Mouse (Mus musculus) hematopoietic stem cell, adult 5-6 weeks (primary cell): ENCODE data around the gene Nfasc. TPM values are rescaled to one million over a fixed set of nuclear protein-coding genes. Genes with fewer than 3 reads are reported as not detected.

Experiments used
- ATAC-seq, 2 experiments: fragments of 125-278 bp in 1 of 2; replicated peaks in 1 of 2; 2 replicates each; pipeline ENCODE4 v1.8.0; 2016 to 2017; ENCODE audit warnings: inconsistent platforms in 2 of 2, mild to moderate bottlenecking in 2 of 2, moderate number of reproducible peaks in 2 of 2, low read depth in 1 of 2, moderate TSS enrichment in 1 of 2; ENCODE audit not compliant: low FRiP score in 2 of 2, poor library complexity in 2 of 2, severe bottlenecking in 2 of 2, insufficient read depth in 1 of 2, low TSS enrichment in 1 of 2
- total RNA-seq: library from RNA; stranded (forward); fragments of 172-1452, 232-1000 nt; gene quantifications from 2 replicates; pipeline ENCODE4 v1.2.3, GENCODE M21; 2017

Nfasc gene
- total RNA-seq, 1 experiment from 2014 or later: not detected

DNA sequence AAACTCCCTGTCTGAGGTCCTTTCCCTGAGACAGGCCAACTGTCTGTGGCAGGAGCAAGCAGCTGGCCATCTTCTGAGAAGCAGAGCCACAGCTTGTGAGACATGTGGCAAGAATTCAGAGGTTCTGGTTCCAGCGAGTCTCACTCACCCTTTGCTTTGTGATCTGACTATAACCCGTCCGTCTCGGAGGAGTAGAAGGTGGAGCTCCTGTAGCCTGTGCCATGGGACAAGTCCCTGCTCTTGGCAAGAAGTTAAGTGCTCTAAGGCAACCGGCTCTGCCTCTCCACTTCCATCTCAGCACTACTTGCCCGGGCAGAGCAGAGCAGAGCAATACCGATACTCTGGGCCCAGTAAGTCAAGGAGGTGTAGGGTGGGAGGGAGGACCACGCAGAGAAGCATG, 170.7 kb downstream of the Nfasc start:
- no peak for ATAC-seq

DNA sequence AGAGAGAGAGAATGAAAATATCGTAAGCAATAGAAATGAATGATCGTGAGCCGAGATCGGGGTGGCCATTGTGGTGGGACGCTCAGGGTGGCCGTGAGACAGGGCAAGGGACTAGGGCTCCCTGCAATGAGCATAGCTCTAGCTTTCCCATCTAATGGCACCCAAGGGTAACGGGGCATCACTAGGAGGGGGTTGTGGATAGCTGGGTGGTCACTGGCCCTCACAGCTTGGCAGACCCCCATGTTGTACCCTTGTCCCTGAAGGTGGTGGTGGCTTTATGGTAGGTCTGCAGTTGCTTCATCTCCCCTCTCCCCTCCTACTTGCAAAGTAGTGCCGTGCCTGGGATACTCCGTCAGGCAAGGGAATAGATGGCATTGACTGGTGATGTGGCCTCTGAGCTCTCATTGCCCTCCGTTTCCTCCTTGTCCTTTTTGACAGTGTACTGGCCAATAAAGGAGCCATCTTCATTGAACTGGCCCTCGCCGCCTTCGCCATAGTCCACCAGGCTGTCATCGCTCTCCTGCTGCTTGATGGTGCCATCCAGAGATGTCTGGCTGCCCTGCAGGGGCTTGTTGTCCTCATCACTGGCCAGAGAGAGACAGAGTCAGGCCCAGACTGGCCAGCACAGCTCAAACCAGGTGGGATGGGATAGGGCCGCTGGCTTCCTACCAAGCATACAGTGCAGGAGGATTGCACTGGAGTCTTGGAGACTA, 171.4 kb downstream of the Nfasc start:
- ATAC-seq: no peak

DNA sequence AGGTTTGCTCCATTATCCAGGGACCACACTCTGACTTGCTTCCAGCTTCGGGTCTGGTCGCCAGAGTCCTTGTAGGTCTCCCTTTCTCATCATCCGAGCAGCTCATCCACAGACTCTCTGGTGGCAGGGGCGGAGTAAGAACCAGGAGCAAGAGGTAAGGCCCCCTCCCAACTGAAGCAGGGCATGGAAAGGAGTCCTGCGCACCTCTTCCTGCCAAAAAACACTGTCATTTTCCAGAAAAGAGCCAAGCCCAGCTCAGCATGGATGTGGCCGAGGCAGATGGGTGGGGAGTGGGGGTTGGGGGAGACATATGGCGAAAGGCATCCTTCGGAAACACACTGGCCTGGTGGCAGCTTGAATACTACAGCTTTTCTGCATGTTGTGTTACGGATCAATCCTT, 172.1 kb downstream of the Nfasc start:
- no peak for ATAC-seq

DNA sequence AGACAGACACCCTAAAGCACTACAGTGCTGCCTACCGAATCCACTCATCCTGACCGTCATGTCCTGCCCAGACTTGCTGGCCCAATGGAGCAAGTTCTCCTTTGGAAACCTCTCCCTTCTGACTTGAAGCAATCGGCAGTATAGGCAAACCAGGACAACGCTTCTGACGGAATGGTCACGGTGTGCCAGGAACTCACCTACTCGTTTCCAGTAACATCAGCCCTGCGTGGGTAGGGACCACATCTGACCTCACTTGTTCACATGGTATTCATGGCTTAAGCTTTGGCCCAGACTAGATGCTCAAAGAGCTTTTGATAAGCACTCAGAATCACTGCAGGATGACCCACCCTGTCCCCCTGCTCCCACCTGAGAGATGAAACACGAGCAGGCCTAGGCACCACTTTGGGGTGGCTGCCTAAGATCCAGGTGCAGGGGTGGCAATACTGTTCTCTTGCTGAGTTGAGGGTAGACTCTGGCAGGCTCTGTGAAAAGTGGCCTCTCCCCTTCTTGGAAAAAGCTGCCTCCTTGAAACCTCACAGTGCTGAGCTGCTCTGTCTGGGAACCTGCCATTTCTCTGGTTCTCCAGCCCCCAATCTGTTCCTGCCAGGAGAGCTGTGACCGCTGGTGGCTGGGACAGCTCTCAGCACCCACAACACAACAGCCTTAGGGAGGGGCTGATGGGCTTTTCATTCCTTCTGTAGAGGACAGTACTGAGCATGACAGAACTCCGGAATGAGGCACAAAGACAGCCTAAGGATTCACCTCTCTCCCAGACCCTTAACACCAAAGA, 174.1 kb downstream of the Nfasc start:
- ATAC-seq: no peak

DNA sequence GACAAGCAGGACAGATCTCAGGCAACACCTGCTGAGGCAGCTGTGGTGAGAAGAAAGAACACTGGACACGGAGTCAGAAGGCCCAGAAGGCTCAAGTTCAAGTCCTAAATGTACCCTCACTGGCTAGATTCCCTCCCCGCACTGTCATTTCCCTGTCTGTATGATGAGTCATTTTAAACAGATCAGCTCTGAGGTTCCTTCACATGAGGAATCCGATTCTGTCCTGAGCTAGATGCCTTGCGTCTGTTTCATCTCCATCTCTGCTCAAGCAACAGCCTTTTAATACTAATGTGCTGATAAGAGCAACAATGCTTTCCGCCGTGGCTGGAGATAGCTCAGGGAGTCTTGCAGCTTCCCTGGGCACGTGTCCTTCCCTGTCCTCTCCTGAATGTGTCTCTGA, 175.8 kb downstream of the Nfasc start:
- ATAC-seq: no peak

DNA sequence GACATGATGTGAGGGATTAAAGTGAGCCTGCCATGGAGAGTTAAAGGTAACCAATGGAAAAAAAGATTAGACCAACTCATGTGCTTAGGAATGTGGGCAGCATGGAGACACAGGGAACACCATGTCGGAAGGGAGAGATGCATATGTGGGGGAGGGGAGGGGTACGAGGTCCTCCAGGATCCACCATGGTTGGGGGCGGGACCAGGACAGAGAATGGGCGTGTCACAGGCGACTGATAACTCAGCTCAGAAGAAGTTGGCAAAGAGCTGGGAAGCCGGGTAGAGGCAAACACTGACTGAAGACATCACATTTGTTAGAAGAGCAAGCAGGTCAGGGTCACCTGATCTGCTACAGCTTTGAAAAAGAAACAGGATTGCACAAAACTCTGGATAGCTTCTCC, 176.7 kb downstream of the Nfasc start:
- ATAC-seq: no peak

DNA sequence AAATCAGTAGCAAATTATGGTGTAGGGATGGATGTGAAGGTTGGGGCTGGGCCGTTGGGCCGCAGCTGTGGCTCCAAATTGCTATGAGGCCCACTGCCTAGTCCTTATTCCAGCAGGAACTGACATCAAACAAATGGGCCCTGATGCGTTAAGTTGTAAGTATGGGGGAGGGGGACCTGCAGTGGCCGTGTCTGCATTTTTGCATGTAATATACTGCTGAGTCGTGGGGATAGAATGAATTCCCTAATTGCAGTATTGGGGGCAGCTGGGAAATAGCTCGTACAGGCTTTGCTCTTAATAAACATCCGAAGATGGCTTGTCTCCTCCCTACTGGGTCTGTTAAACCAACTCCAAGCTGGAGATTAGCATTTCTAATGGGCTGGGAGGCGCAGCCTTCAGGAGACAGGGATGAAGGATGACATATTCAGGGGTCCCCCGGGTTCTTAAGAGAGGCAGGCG, 179.2 kb downstream of the Nfasc start:
- ATAC-seq: no peak

DNA sequence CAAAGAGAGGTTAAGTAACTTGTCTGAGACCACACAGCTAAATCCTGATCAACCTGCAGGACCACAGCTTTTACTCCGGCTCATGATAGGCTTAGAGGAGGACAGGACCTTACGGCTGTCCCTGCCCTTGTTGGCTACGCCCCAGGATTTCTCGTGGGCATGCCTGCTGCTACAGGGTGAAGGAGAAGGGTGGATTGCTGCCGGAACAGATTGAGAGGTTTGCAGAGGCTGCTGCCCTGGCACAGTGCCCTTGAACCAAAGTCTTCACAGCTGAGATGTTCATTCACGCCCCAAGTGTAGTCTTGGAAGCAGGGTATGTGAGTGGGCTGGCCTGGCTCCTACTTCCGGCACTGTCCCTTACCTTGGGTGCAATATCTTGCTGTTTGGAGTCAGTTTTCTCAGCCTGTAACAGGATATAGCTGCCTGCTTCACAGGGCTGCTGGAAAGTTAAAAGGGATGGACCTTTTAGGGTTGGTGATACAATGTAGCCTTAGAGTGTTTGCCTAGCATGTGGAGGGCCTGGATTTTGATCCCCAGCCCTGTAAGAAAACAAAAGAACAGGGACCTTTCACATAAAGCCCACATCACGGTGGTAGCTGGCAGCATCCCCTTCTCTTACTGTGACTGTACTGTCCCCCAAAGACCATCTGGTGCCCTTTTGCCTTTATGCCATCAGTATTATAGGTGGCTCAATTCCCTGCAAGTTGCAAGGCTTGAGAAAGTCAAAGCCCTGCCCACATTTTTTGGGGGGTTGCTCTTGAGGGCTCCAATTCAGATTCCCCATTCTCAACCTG, 180.5 kb downstream of the Nfasc start:
- no peak for ATAC-seq

DNA sequence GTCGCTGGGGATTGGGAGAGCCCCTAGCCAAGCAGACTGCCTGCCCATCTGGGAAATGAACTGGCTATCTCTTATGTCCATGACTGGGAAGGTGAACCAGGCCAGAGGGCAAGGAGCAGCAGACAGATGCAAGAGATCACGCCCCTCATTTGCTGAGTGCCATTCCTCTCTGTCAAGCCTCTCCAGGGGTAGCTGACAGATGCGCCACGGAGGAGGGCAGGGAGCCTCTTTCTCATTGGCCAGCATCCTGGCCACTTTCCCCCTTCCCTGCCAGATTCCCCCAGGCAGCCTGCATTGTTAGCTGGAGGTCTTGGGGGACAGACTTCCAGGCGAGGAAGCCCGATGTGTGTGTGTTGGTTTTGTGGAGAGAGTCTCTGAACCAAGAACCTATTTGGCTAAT, 182.6 kb downstream of the Nfasc start:
- no peak for ATAC-seq

DNA sequence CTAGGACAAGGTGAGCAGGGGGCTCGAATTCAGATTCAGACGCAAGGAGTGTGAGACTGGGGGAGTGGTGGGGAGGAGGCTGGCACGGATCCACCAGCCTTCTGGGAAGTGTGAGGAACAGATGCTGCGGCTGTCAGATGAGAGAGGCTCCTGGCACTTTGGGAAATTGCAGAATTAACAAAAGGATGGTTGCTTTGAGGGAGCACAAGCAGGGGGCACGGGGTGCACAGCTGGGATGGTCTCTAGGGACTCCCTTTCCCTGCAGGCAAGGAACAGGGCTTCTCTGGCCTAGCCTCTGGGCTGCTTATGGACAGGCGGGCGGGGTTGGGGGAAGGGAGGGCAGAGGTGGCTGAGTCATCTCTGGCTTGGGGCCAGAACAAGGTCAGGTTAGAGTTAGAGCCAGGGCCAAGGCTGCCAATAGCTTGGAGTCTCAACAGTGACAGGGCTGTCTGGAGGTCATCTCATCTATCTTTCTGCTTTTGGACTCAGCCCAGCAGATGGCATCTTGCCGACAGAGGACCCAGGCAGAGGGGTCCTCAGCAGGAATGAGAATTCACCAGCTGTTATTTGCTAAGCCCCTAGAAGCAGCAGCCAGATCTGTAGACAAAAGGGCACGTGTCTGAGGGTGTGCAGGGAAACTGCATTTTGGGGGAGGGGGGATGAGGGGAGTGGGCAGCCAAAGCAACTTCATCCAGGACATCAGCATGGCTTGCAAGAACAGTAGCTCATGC, 183.5 kb downstream of the Nfasc start:
- no peak for ATAC-seq

DNA sequence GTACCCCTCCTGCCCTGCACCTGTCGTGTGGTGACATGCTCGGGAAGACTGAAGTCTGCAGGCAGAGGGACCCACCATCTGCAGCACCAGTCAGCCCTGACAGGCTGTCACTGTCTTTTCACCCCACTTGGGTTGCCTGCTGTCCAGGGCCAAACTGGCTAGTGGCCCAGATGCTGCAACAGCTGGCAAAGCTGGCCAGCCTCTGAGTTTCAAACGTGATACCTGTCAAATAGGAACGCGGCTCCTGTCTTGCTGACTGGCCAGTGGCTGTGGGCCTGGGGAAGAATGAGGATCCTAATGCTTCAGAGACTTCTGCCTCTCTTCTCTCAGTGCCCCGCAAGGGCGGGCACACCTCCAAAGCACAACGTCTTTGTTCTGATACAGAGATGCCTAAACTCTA, 197.8 kb downstream of the Nfasc start:
- no peak for ATAC-seq

DNA sequence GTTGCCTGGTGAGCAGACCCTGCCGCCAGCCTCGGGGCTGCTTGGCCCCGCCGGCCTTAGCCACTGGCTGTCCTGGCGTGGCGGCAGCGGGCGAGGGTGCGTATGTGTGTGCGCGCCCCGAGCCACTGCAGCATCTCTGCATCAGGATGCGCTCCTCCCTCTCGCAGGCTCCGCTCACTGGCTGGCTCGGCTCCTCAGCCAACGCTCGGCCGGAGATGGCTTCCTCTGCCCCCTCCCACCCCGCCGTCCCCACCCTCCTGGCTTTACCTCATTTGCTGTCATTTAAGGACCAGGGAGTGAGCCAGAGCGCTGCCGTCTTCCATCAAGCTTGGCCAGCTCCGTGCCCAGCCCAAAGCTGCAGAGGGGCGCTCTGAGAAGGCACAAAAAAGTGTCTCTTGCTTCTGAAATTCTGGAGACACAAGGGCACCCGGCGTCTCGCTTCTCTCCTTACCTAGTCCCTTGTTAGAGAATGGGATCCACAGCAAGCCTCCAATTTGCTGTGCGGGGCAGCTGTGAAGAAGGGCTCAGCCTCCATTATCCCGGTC, 198.8 kb downstream of the Nfasc start, which contains the start of gene Cntn2:
TSS of gene Cntn2 (minus strand) at position 495 of the 545 bp plus-strand sequence.
- ATAC-seq: 0 out of 4 replicates have a peak, but pooled peaks of 1 of the 2 experiments have one; percentile 20

DNA sequence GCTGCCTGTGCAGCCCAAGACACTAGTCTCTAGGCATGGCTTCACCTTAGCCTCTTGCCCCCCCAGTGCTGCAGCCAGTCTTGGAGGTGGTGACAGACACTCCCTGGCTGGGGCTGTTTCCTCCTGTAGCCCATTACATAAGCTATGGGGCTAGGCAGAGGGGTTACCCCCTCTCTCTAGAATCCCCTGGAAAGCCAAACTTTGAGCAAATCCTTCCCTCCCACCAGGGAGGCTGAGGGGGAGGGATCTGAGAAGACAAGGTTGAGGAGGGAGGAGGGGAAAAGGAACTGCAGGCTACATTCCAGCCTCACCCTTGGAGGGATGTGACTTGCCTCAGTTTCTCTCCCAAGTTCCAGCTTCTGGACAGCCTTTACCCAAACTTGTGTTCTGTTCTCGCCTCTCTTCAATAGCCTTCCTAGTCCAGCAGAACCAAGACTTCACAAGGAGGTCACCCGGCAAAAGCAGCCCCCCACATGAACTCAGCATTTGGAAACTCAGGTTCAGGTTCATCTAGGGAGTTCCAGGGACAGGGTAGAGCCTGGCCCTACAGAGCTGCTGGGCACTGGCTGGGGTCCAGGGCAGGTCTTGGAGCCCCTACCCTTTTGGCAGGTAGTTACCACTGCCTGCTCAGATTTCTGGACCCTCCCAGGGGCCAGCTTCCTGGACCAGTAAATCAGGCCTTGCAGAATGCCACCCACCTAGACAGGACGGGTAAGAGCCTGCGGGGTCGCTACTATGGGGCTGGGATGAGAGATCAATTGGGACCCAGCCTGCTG, 199.6 kb downstream of the Nfasc start:
- no peak for ATAC-seq

DNA sequence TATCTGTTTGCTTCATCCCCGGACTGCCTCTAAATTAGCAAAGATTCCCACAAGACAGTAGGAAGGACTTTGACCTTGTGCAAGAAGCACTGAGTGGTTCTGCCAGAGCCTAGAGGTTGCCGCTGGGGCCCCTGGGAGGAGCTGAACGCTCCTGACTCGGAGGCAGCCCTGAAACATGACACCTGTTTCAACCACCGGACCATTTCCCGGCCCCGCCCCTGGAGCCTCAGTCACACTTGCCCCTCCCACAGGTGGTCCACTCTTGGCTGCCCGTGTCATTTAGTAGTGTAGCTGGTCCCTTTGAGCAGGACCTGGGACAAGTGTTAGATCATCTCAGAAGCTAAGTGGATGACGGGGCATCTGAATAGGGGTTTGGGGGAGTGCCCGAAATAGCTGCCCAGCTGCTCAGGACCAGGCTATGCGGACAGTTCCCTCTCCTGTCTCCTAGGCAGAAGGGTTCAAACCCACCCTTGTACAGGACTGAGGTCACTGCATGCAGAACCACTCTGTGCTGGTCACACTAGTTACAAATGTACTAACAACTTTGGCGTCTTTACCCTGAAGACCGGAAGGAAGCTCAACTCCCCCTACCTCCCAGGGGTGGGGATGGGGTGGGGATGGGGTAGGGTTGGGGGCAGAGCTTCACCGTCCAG, 200.3 kb downstream of the Nfasc start:
- ATAC-seq: peak; percentile 44 to 52; a peak in 3 of 4 replicates

DNA sequence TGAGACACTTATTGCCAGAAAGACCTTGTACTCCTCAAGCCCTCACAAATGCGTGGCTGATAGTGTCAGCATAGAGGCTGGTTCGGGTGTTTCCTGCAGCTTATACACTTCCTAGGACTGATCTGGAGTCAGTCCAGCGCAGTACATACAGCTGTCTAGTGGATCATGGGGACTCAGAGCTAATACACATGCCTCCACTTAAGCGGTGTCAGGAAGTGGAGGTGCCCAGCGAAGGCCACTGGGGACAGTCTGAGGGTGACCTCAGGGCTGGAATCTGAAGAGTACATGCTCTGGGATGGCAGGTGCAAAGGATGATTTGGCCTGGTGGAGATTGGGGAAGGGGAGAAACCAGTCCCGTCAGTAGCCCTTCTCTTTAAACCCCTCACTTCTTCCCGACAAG, 200.9 kb downstream of the Nfasc start:
- ATAC-seq: no peak

DNA sequence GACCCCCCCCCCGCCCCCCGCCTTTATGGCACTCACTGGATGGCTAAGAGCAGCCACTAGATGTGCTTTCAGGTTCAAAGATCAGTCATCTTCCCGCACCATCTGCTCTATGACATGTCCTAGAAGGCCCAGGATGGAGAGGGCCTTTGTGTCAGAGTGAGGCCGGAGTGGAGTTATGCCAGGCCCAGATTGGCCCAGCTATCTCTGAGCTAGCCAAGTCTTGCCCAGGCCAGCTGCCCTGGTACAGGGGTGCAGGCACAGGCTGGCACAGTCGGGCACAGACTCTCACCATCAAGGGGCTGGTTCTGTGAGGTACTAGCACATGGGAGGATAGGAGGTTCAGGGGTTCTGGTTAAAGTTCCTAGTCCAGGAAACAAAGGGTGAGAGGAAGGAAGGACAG, 203.9 kb downstream of the Nfasc start:
- no peak for ATAC-seq
